Mouse (Mus musculus) forebrain, embryonic 11.5 days (tissue): ENCODE data around the gene Sct. TPM values are rescaled to one million over a fixed set of nuclear protein-coding genes. Genes with fewer than 3 reads are reported as not detected.

Experiments used
- ATAC-seq: fragments of 200-750 bp; cut with Nextera tagmentation; replicated peaks from 2 replicates; pipeline ENCODE4 v1.8.0; 2017; ENCODE audit warnings: moderate TSS enrichment; ENCODE audit not compliant: low FRiP score
- DNase-seq: peaks from one replicate; pipeline ENCODE4 v3.0.0-alpha.2; 2017; ENCODE audit warnings: low spot score
- H3K27ac ChIP-seq: fragments of 300-500 bp; sonication (generic); 2 replicates; pipeline ENCODE4 v1.5.1; 2014; ENCODE audit warnings: low read depth, low read length
- H3K27me3 ChIP-seq: fragments of 300-500 bp; sonication (generic); 2 replicates; pipeline ENCODE4 v1.6.1; 2014; ENCODE audit warnings: mild to moderate bottlenecking, low read length, mixed read lengths; ENCODE audit not compliant: control insufficient read depth, insufficient read depth
- H3K36me3 ChIP-seq: fragments of 300-500 bp; sonication (generic); 2 replicates; pipeline ENCODE4 v1.6.1; 2014; ENCODE audit warnings: mild to moderate bottlenecking, low read length, moderate library complexity, mixed read lengths; ENCODE audit not compliant: control insufficient read depth, insufficient read depth
- H3K4me1 ChIP-seq: fragments of 300-500 bp; sonication (generic); replicated peaks from 2 replicates; pipeline ENCODE4 v1.6.1; 2014; ENCODE audit warnings: low read length, mixed read lengths; ENCODE audit not compliant: control insufficient read depth, insufficient read depth
- H3K4me2 ChIP-seq: fragments of 300-500 bp; sonication (generic); 2 replicates; pipeline ENCODE4 v1.6.1; 2014; ENCODE audit warnings: low read depth, mild to moderate bottlenecking, low read length, moderate library complexity, mixed read lengths; ENCODE audit not compliant: severe bottlenecking
- H3K4me3 ChIP-seq: fragments of 300-500 bp; sonication (generic); 2 replicates; pipeline ENCODE4 v1.5.1; 2014; ENCODE audit warnings: low read depth, low read length
- H3K9ac ChIP-seq: fragments of 300-500 bp; sonication (generic); 2 replicates; pipeline ENCODE4 v1.6.1; 2014; ENCODE audit warnings: low read length
- H3K9me3 ChIP-seq: fragments of 300-500 bp; sonication (generic); 2 replicates; pipeline ENCODE4 v1.6.1; 2016; ENCODE audit warnings: low read length, mixed read lengths; ENCODE audit not compliant: control insufficient read depth
- WGBS: fragments of 180-500 bp; shearing (Covaris S2); extraction: QIAGEN DNeasy Blood & Tissue Kit; methylation state at CpG from one replicate; pipeline ENCODE4 v1.1.7; 2014; 5-methylcytosine and 5-hydroxymethylcytosine counted together
- polyA plus RNA-seq: library from polyadenylated mRNA; unstranded; fragments of >200 nt; fragmentation: Nextera tagmentation; extraction: Ambion mirVana; gene quantifications from 2 replicates; pipeline ENCODE4 v1.2.1, GENCODE M21; 2014

Sct gene
- polyA plus RNA-seq, 1 experiment from 2014 or later, result 2.5 TPM

DNA sequence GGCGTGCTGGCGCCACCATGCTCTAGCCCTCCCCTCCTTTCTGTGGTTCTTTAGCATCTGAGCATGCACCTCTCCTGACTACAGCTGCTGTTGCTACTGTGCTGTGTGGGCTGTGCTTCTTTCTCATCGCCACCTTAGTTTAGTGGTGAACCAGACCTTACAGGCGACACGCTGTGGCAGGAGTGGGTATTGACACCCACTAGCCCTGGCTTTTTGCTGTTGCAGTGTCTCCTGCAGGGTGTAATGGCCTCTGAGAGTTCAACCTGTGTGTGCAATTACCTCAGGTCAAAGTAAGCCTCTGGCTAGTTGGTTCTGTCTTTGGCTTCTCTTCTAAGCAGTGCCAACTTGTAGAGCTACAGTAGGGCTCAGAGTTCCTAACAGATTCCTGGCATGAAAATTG lies 37.0 kb upstream of the Sct start:
- no peak overlapping the region for H3K9ac ChIP-seq
- DNase-seq, result no peak
- no peak for ATAC-seq

DNA sequence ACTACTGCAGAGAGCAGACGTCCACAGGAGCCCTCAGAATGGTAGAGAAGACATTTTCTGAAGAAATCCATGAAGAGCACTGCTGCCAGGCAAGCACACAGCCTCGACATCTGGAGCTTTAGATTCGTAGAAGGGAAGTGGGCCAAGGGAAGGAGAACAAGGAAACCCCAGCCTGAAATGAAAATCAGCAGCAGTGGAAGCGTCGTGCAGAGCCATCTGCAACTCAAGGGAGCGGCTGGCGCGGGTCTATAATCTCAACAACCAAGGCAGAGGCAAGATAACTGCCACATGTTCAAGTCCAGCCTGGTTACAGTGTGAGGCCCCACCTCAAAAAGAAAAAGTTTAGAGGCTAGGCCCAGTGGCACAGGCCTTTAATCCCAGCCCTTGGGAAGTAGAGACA lies 36.1 kb upstream of the Sct start:
- Histone ChIP-seq H3K27me3 (no peaks in the 10 kb centered on the region), H3K4me2 (no peak overlapping the region), H3K4me3 (no peak overlapping the region), H3K9me3 (no peaks in the 10 kb centered on the region), H3K27ac (no peak overlapping the region), H3K9ac (no peak overlapping the region), H3K4me1 (no peaks in the 10 kb centered on the region), H3K36me3 (peaks cover 13% of the 10 kb centered on the region; the same call in 1 of the 2 replicates)
- ATAC-seq, result no peak
- no peak for DNase-seq
- WGBS, result 91% methylated on average over 8 of the region's 8 CpGs

More for the DNA sequence above, 37.0 kb upstream of the Sct start:
- H3K4me1 ChIP-seq, result no peaks in the 10 kb centered on the region
- H3K36me3 ChIP-seq, result peaks cover 9% of the 10 kb centered on the region; the same call in 1 of the 2 replicates
- no peak overlapping the region for H3K4me2 ChIP-seq
- no peak overlapping the region for H3K4me3 ChIP-seq
- H3K27ac ChIP-seq, result no peak overlapping the region
- no peaks in the 10 kb centered on the region for H3K9me3 ChIP-seq
- H3K27me3 ChIP-seq, result no peaks in the 10 kb centered on the region
- WGBS, result 77% methylated on average over 5 of the region's 5 CpGs

DNA sequence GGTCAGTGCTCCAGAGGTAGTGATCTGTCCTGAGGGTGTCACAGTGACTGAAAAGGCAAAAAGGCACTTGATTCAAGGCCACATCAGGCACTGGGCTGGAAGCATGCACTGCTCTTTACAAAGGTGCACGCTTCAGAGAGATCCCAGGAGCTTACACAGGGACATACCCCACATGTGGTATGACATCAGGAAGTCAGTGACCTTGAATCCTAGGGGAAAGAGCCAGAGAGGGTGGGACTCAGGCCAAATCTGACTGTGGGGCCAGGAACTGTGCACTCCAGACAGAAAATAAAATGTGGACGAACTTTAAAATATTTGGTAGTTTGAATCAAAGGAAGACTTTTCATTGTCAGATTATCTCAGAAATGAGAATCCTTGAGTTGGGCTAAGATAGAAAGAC lies 35.5 kb upstream of the Sct start:
- H3K4me2 ChIP-seq, result no peak overlapping the region
- H3K27me3 ChIP-seq, result no peaks in the 10 kb centered on the region
- peaks cover 15% of the 10 kb centered on the region for H3K36me3 ChIP-seq
- no peak for ATAC-seq
- no peak overlapping the region for H3K4me3 ChIP-seq
- H3K4me1 ChIP-seq, result no peaks in the 10 kb centered on the region
- no peak overlapping the region for H3K27ac ChIP-seq
- WGBS, result 82% methylated on average over 2 of the region's 2 CpGs
- H3K9me3 ChIP-seq, result no peaks in the 10 kb centered on the region
- DNase-seq, result no peak
- no peak overlapping the region for H3K9ac ChIP-seq

DNA sequence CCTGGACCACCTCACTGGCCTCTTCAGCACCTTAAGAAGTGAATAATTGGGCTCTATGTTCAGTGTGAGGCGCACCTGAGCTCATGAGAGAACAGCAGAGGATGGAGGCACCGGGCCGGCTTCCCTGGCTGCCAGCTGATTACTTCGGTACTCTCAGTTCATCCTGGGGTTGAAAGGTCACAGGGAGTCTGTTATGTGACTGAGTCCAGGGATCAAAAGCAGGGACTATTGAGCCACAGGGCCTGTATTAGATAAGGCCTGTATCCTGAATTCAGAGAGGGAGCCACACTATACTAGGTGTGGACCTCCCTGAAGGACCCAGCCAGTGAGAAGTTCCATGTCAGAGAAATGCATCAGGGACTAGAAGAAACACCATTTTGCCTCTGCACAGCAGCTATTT lies 25.6 kb upstream of the Sct start:
- H3K36me3 ChIP-seq, result peaks cover 17% of the 10 kb centered on the region
- H3K27me3 ChIP-seq, result no peaks in the 10 kb centered on the region
- H3K9ac ChIP-seq, result no peak overlapping the region
- no peak overlapping the region for H3K4me3 ChIP-seq
- no peak overlapping the region for H3K4me2 ChIP-seq
- no peak overlapping the region for H3K27ac ChIP-seq
- DNase-seq (no peak), ATAC-seq (no peak)
- H3K9me3 ChIP-seq, result no peaks in the 10 kb centered on the region
- 90% methylated on average over 4 of the region's 4 CpGs for WGBS
- no peaks in the 10 kb centered on the region for H3K4me1 ChIP-seq

DNA sequence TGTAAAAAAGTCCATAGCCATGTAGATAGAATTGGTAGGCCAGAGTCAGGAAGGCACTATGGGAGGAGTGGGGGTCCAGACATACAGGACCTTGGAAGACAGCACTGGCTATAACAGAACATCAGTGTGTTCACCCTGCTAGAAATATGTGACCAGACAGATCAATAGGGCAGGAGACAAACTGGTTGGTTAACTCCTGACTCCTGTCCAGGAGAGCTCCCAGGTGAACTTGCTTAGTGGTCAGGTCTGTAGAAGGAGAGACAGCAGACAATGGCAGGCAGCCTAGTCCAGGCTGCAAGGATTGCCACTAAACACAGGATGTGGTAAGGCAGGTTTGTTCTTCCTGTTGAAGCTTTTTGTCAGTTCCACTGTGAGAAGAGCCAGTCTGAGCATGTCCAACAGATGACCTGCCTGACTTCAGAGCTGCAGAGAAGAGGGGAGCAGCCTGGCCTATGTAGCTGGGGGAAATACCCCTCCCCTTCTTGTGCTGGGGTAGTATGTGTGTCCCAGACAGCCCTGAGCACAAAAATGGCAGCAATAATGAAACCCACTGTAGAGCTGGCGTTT lies 23.9 kb upstream of the Sct start:
- Histone ChIP-seq H3K9ac (no peak overlapping the region), H3K4me3 (no peak overlapping the region), H3K4me1 (no peaks in the 10 kb centered on the region), H3K4me2 (no peak overlapping the region), H3K27ac (no peak overlapping the region), H3K36me3 (peaks cover 12% of the 10 kb centered on the region), H3K27me3 (no peaks in the 10 kb centered on the region), H3K9me3 (no peaks in the 10 kb centered on the region)
- DNase-seq (no peak), ATAC-seq (no peak)
- WGBS, result 86% methylated on average over 1 of the region's 1 CpGs

DNA sequence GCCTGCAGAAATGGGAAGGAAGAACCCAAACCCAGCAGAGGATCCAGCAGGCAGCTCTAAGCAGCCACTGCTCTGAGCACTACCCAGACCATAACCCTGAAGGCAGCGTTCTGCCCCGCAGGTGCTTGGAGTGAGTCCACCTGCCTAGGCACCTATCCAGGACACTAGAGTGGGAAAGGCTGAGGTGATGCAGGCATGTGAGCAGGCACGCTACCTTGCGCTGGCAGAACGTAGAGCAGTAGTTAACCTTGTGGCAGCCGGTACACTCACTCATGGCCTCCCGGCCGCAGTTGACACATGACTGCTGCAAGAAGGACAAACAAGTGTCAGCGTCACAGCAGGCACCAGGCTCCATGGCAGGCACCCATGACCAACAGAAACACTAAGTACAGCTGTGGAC lies 22.5 kb upstream of the Sct start:
- Histone ChIP-seq H3K4me2 (no peak overlapping the region), H3K27me3 (no peaks in the 10 kb centered on the region), H3K9me3 (no peaks in the 10 kb centered on the region), H3K36me3 (peaks cover 9% of the 10 kb centered on the region; the same call in 1 of the 2 replicates), H3K4me1 (no peaks in the 10 kb centered on the region), H3K9ac (no peak overlapping the region), H3K4me3 (no peak overlapping the region), H3K27ac (no peak overlapping the region)
- 95% methylated on average over 9 of the region's 9 CpGs for WGBS
- DNase-seq (no peak), ATAC-seq (no peak)

DNA sequence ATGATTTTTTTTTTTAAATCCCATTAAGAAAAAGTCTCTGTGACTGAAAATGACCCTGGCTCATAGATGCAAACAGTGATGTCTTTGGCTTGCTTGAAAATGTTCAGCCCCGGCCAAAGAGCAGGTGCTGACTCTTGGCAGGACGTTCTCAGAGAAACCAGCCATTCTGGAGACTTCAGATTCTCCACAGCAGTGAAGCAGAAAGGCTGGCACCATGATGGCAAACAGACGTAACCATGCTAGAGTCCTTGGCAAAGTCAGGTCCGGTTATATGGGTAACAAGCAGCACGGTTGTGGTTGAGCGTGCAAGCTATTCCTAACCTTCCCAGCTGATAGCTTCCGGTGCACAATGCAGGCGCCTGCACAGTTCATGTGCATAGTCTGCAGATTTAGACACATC lies 20.2 kb upstream of the Sct start:
- H3K9me3 ChIP-seq, result no peaks in the 10 kb centered on the region
- H3K9ac ChIP-seq, result no peak overlapping the region
- H3K4me2 ChIP-seq, result no peak overlapping the region
- 96% methylated on average over 8 of the region's 8 CpGs for WGBS
- DNase-seq (no peak), ATAC-seq (no peak)
- no peak overlapping the region for H3K4me3 ChIP-seq
- H3K27ac ChIP-seq, result no peak overlapping the region
- peaks cover 4% of the 10 kb centered on the region; the same call in 1 of the 2 replicates for H3K36me3 ChIP-seq
- H3K27me3 ChIP-seq, result peaks cover 18% of the 10 kb centered on the region
- H3K4me1 ChIP-seq, result peaks cover 3% of the 10 kb centered on the region

DNA sequence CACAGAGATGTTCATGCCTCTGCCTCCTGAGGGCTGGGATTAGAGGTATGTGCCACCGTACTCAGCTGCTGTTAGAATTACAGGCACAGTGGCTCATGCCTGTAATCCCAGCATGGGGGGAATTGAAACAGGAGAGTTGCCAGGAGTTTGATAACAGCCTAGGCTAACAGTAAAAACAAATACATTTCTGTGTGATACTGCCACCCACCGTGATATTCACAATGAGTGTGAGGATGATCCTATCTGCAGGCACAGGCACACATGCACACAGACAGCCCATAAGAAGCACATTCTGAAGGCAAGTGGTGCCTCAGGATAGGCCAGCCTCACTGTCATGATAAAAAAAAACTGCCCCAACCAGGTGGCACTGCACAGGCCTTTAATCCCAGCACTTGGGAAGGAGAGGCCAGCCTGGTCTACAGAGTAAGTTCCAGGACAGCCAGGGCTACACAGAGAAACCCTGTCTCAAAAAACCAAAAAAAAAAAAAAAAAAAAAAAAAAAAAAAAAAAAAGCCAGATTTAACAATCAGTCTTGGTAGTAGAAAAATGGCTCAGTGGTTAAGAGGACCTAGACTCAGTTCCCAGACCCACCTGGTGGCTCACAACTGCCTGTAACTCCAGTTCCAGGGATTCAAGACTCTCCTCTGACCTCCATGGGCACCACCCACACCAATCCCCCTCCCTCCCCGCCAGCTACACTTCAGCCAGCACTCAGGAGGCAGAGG lies 19.2 kb upstream of the Sct start:
- no peak for DNase-seq
- peaks cover 4% of the 10 kb centered on the region; the same call in 1 of the 2 replicates for H3K36me3 ChIP-seq
- no peak for ATAC-seq
- peaks cover 29% of the 10 kb centered on the region for H3K27me3 ChIP-seq
- peaks cover 8% of the 10 kb centered on the region for H3K4me1 ChIP-seq
- no peak overlapping the region for H3K9ac ChIP-seq
- no peaks in the 10 kb centered on the region for H3K9me3 ChIP-seq
- H3K27ac ChIP-seq, result no peak overlapping the region
- no peak overlapping the region for H3K4me2 ChIP-seq
- no peak overlapping the region for H3K4me3 ChIP-seq
- WGBS, result 86% methylated on average over 3 of the region's 3 CpGs

DNA sequence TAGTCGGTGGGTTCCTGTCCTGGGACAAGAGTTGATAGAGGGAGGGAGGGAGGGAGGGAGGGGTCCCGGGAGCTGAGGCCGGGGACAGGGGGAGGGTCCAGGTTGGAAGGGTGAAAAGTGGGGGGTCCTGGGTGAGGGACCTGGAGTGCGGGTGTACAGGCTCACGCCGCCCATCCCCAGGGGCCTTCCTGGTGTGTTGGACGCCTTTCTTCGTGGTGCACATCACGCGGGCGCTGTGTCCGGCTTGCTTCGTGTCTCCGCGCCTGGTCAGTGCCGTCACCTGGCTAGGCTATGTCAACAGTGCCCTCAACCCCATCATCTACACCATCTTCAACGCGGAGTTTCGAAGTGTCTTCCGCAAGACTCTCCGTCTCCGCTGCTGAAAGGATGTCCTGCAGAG lies 15.5 kb upstream of the Sct start:
- no peaks in the 10 kb centered on the region; the same call in 1 of the 2 replicates for H3K36me3 ChIP-seq
- no peaks in the 10 kb centered on the region for H3K9me3 ChIP-seq
- WGBS, result 3% methylated on average over 22 of the region's 22 CpGs
- H3K4me3 ChIP-seq, result peak overlapping the region; percentile 27
- no peak overlapping the region for H3K9ac ChIP-seq
- no peak overlapping the region for H3K27ac ChIP-seq
- peaks cover 12% of the 10 kb centered on the region for H3K4me1 ChIP-seq
- DNase-seq (no peak), ATAC-seq (no peak)
- H3K4me2 ChIP-seq, result peak overlapping the region; percentile 59
- H3K27me3 ChIP-seq, result peaks cover 52% of the 10 kb centered on the region
